Mouse (Mus musculus) WW6 (cell line): Measurements from ENCODE around the gene Armcx2.
"Not testable (repeated sequence)": the region's sequence is repeated elsewhere in the genome, so short reads cannot be mapped to it uniquely, and the experiment has no call there.

Experiments used
- DNase-seq: peaks from one replicate; pipeline ENCODE4 v3.0.0-alpha.2; 2013; ENCODE audit warnings: low read depth, low spot score

Armcx2 gene

GRCm38 (mm10) chrX:134808755-134809224, at the start of gene Armcx2:
Gene Armcx2 (minus strand): TSS chrX:134809221.
- DNase-seq: no peak

GRCm38 (mm10) chrX:134849662-134850061, 40.6 kb upstream of the Armcx2 start:
- DNase-seq: no peak

- no peak for DNase-seq
These were observed 35.4 kb upstream of the Armcx2 start for GRCm38 (mm10) chrX:134844424-134844823.

- no peak for DNase-seq
These were observed 21.5 kb upstream of the Armcx2 start for GRCm38 (mm10) chrX:134830508-134830907.

GRCm38 (mm10) chrX:134807833-134808754, 927 bp downstream of the Armcx2 start:
- DNase-seq: no peak

GRCm38 (mm10) chrX:134787728-134788127, 21.3 kb downstream of the Armcx2 start:
- no peak for DNase-seq

- DNase-seq: not testable (repeated sequence)
These were observed 45.4 kb downstream of the Armcx2 start for GRCm38 (mm10) chrX:134763428-134764198.

GRCm38 (mm10) chrX:134757293-134757995, 51.6 kb downstream of the Armcx2 start:
- no peak for DNase-seq

- no peak for DNase-seq
These were observed 52.4 kb downstream of the Armcx2 start, which contains the start of gene Armcx3 for GRCm38 (mm10) chrX:134756434-134757292. Gene Armcx3 (plus strand): TSS chrX:134756595.
